Mouse (Mus musculus) hindbrain, embryonic 13.5 days (tissue): ENCODE results near the gene Steap1. TPM values are rescaled to one million over a fixed set of nuclear protein-coding genes. Genes with fewer than 3 reads are reported as not detected.

Experiments used
- ATAC-seq: fragments of 200-750 bp; cut with Nextera tagmentation; 2 replicates; pipeline ENCODE4 v1.8.0; 2017; ENCODE audit warnings: moderate TSS enrichment; ENCODE audit not compliant: low FRiP score
- H3K27ac ChIP-seq: fragments of 300-500 bp; sonication (generic); 2 replicates; pipeline ENCODE4 v1.5.1; 2015; ENCODE audit warnings: inconsistent platforms, mild to moderate bottlenecking, moderate library complexity
- H3K27me3 ChIP-seq: fragments of 300-500 bp; sonication (generic); 2 replicates; pipeline ENCODE4 v1.6.1; 2015; ENCODE audit warnings: mild to moderate bottlenecking, inconsistent platforms
- H3K36me3 ChIP-seq: fragments of 300-500 bp; sonication (generic); 2 replicates; pipeline ENCODE4 v1.6.1; 2015; ENCODE audit warnings: mild to moderate bottlenecking, inconsistent platforms
- H3K4me1 ChIP-seq: fragments of 300-500 bp; sonication (generic); replicated peaks from 2 replicates; pipeline ENCODE4 v1.6.1; 2015; ENCODE audit warnings: inconsistent platforms
- H3K4me2 ChIP-seq: fragments of 300-500 bp; sonication (generic); 2 replicates; pipeline ENCODE4 v1.6.1; 2015; ENCODE audit warnings: inconsistent platforms, mild to moderate bottlenecking, moderate library complexity
- H3K4me3 ChIP-seq: fragments of 300-500 bp; sonication (generic); 2 replicates; pipeline ENCODE4 v1.5.1; 2015; ENCODE audit warnings: mild to moderate bottlenecking, inconsistent platforms
- H3K9ac ChIP-seq: fragments of 300-500 bp; sonication (generic); 2 replicates; pipeline ENCODE4 v1.6.1; 2015; ENCODE audit warnings: mild to moderate bottlenecking, inconsistent platforms
- H3K9me3 ChIP-seq: fragments of 300-500 bp; sonication (generic); 2 replicates; pipeline ENCODE4 v1.6.1; 2016; ENCODE audit warnings: inconsistent platforms
- WGBS: fragments of 180-500 bp; shearing (Covaris S2); methylation state at CpG from one replicate; pipeline ENCODE4 v1.1.7; 2015; 5-methylcytosine and 5-hydroxymethylcytosine counted together
- polyA plus RNA-seq: library from polyadenylated mRNA; unstranded; fragments of >200 nt; fragmentation: Nextera tagmentation; extraction: Ambion mirVana; gene quantifications from 2 replicates; pipeline ENCODE4 v1.2.1, GENCODE M21; 2015

Gene Steap1
- polyA plus RNA-seq, 1 experiment from 2014 or later: 2.1 TPM

DNA sequence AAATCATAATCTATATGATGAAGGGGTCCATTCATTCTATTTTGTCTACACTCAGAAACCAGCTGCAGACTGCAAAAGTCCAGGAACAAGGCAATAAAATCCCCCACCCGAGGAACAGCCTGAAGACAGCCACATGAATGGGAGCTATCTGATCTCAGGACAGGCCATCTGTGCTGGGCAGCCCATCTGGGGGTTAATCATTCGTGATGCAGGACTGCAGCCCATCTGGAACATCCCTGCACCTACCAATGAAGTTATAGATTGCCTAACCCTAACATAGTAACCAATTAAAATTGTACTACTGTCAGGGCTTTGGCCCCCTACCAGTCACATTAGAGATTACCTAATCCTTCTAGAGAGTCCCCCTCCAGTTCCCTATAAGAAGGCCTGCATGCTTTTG lies 44.1 kb downstream of the Steap1 start:
- H3K4me3 ChIP-seq: no peak overlapping the region
- no peak overlapping the region for H3K9ac ChIP-seq
- H3K4me1 ChIP-seq: no peaks in the 10 kb centered on the region
- H3K4me2 ChIP-seq: no peak overlapping the region
- no peak overlapping the region for H3K27ac ChIP-seq
- H3K9me3 ChIP-seq: no peaks in the 10 kb centered on the region
- WGBS: 34% methylated on average over 2 of the region's 2 CpGs
- H3K36me3 ChIP-seq: no peaks in the 10 kb centered on the region
- H3K27me3 ChIP-seq: no peaks in the 10 kb centered on the region
- no peak for ATAC-seq

DNA sequence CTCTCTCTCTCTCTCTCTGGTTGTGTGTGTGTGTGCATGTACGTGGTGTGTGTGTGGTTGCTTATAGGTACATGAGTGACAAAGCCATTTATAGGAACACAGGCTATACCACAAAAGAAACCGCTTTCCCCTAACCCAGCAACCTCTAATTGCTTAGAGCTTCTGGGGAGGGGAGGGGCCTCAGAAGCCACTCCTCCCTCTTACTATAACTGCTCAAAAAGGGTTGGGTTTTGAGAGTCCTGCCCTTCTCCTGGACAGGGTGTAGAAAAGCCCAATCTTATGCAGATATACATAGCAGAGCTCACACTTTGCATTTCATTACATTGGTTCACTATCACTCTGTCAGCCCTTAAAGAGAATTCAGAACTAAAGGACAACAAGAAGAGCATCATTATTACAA lies 48.7 kb downstream of the Steap1 start:
- Histone ChIP-seq H3K4me1 (no peaks in the 10 kb centered on the region), H3K4me2 (no peak overlapping the region), H3K27ac (no peak overlapping the region), H3K4me3 (no peak overlapping the region), H3K9ac (no peak overlapping the region), H3K36me3 (no peaks in the 10 kb centered on the region), H3K9me3 (no peaks in the 10 kb centered on the region), H3K27me3 (no peaks in the 10 kb centered on the region)
- WGBS: 85% methylated on average over 2 of the region's 2 CpGs
- no peak for ATAC-seq

- Histone ChIP-seq H3K4me3 (no peak overlapping the region), H3K27me3 (no peaks in the 10 kb centered on the region), H3K27ac (no peak overlapping the region), H3K9me3 (no peaks in the 10 kb centered on the region), H3K36me3 (no peaks in the 10 kb centered on the region), H3K4me1 (0 out of 2 replicates have a peak, but pooled peaks cover 3% of the 10 kb centered on the region), H3K4me2 (no peak overlapping the region), H3K9ac (no peak overlapping the region)
- no peak for ATAC-seq
- 75% methylated on average over 3 of the region's 3 CpGs for WGBS
Measured at GRCm38 (mm10) chr5:5698830-5699229, 50.3 kb downstream of the Steap1 start.

- Histone ChIP-seq H3K4me2 (no peak overlapping the region), H3K4me1 (0 out of 2 replicates have a peak, but pooled peaks cover 7% of the 10 kb centered on the region), H3K27ac (no peak overlapping the region), H3K4me3 (no peak overlapping the region), H3K9ac (no peak overlapping the region), H3K27me3 (no peaks in the 10 kb centered on the region), H3K9me3 (no peaks in the 10 kb centered on the region), H3K36me3 (no peaks in the 10 kb centered on the region)
- 90% methylated on average over 5 of the region's 5 CpGs for WGBS
- no peak for ATAC-seq
Measured at GRCm38 (mm10) chr5:5695401-5695942, 53.7 kb downstream of the Steap1 start.

GRCm38 (mm10) chr5:5693956-5694653 lies 55.0 kb downstream of the Steap1 start, which contains the start of gene Steap2:
TSS of gene Steap2 (minus strand) at chr5:5694578.
- Histone ChIP-seq H3K9ac (peak within 1 kb of the TSS; percentile 81), H3K36me3 (no peaks in the 10 kb centered on the region), H3K27ac (0 out of 2 replicates have a peak within 1 kb of the TSS, but pooled peaks have one; percentile 12), H3K9me3 (no peaks in the 10 kb centered on the region), H3K4me1 (0 out of 2 replicates have a peak, but pooled peaks cover 7% of the 10 kb centered on the region), H3K4me2 (peak within 1 kb of the TSS; percentile 91), H3K4me3 (peak within 1 kb of the TSS; percentile 79), H3K27me3 (no peaks in the 10 kb centered on the region)
- peak; percentile 92 for ATAC-seq
- WGBS: under 1% methylated on average over 63 of the region's 66 CpGs

DNA sequence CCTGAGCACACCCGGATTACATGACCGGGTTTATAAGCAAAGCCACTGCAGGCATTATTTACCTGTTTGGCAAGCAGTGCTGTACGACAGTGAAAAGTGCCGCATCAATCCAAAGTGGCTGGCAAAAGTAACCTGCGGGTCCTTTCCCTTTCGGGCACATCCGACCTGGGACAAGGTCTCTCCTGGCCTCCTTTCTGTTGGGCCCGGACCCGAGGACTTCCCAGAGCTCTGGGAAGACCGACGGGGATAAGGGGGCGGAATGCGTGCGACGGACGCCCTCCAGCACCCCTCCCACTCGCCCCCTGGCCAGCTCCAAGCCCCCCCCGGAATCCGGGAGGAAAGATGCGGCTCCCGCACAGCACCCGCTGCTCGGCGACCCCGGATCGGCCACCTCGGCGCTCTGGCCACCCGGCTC lies 55.6 kb downstream of the Steap1 start:
- 0 out of 2 replicates have a peak overlapping the region, but pooled peaks have one; percentile 12 for H3K27ac ChIP-seq
- peak; percentile 77 for ATAC-seq
- no peaks in the 10 kb centered on the region for H3K27me3 ChIP-seq
- H3K9ac ChIP-seq: peak overlapping the region; percentile 81
- H3K4me3 ChIP-seq: peak overlapping the region; percentile 79
- 0 out of 2 replicates have a peak, but pooled peaks cover 7% of the 10 kb centered on the region for H3K4me1 ChIP-seq
- H3K4me2 ChIP-seq: peak overlapping the region; percentile 91
- H3K9me3 ChIP-seq: no peaks in the 10 kb centered on the region
- under 1% methylated on average over 29 of the region's 29 CpGs for WGBS
- H3K36me3 ChIP-seq: no peaks in the 10 kb centered on the region

GRCm38 (mm10) chr5:5692167-5692738 lies 56.9 kb downstream of the Steap1 start:
- Histone ChIP-seq H3K27me3 (no peaks in the 10 kb centered on the region), H3K9me3 (no peaks in the 10 kb centered on the region), H3K4me1 (0 out of 2 replicates have a peak, but pooled peaks cover 7% of the 10 kb centered on the region), H3K9ac (no peak overlapping the region), H3K4me2 (no peak overlapping the region), H3K36me3 (no peaks in the 10 kb centered on the region), H3K27ac (no peak overlapping the region), H3K4me3 (no peak overlapping the region)
- ATAC-seq: no peak
- WGBS: 66% methylated on average over 4 of the region's 4 CpGs

DNA sequence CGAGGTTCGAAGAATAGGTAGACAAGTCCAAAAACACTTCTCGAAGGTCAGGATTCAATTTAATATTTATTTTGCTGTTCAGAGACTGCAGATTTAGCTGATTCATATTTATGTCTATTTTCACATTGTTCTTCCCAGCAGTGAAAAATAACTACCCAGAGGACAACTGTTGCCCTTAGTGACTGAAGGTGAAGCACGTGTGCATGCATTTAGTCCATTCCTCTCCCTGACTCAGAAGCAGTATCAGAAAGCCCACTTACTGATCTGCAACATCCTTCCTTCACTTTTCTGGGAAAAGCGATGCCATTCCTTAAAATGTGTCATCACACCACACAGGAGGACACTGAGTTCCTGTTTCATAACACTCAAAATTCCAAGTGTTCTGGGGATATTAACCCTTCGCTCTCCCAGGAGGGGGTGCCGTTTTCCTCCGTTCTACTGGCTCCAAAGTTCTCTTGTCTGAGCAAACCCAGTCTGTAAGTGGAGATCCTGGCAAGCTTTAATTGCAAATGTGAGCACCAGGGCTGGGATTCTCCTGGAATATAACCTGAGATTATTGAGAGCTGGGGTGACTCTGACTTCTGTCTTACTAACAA lies 60.1 kb downstream of the Steap1 start:
- Histone ChIP-seq H3K9me3 (no peaks in the 10 kb centered on the region), H3K9ac (no peak overlapping the region), H3K27ac (no peak overlapping the region), H3K27me3 (no peaks in the 10 kb centered on the region), H3K4me3 (no peak overlapping the region), H3K4me1 (0 out of 2 replicates have a peak, but pooled peaks cover 5% of the 10 kb centered on the region), H3K36me3 (no peaks in the 10 kb centered on the region), H3K4me2 (no peak overlapping the region)
- ATAC-seq: no peak
- WGBS: 81% methylated on average over 8 of the region's 8 CpGs

GRCm38 (mm10) chr5:5688228-5688627 lies 60.9 kb downstream of the Steap1 start:
- no peak for ATAC-seq
- H3K4me3 ChIP-seq: no peak overlapping the region
- H3K4me1 ChIP-seq: 0 out of 2 replicates have a peak, but pooled peaks cover under 1% of the 10 kb centered on the region
- no peak overlapping the region for H3K9ac ChIP-seq
- H3K36me3 ChIP-seq: no peaks in the 10 kb centered on the region
- H3K9me3 ChIP-seq: no peaks in the 10 kb centered on the region
- no peak overlapping the region for H3K27ac ChIP-seq
- no peak overlapping the region for H3K4me2 ChIP-seq
- H3K27me3 ChIP-seq: no peaks in the 10 kb centered on the region
- 87% methylated on average over 6 of the region's 6 CpGs for whole genome bisulfite sequencing

DNA sequence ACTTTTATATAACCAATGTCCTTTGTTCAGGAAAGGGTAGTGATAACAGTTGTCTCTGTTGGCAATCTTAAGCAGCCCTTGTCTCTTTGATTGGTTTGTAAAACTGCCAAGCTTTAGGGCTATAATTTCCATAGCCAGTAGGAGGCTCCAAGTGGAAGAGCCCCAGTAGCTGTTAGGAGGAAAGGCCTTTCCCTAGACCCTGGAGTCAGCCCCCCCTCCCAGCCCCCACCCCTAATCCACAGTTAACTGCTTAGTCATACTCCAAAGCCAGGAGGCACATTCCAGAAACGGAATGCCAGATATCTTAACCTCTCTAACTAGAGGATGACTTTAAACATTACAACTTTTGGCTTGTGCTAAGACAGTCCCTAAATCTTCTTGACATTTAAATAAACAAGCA lies 62.2 kb downstream of the Steap1 start:
- WGBS: 26% methylated on average over 1 of the region's 1 CpGs
- Histone ChIP-seq H3K4me3 (no peak overlapping the region), H3K4me2 (no peak overlapping the region), H3K9ac (no peak overlapping the region), H3K27ac (no peak overlapping the region), H3K4me1 (no peaks in the 10 kb centered on the region), H3K27me3 (no peaks in the 10 kb centered on the region), H3K36me3 (no peaks in the 10 kb centered on the region), H3K9me3 (no peaks in the 10 kb centered on the region)
- ATAC-seq: peak; percentile 71
